Mouse (Mus musculus) spleen, adult 12 weeks (tissue): ENCODE results near the gene Gpr84.
"Not testable (repeated sequence)": the region's sequence is repeated elsewhere in the genome, so short reads cannot be mapped to it uniquely, and the experiment has no call there.

ENCODE experiments used
- DNase-seq: peaks from one replicate; pipeline ENCODE4 v3.0.0; 2022; ENCODE audit warnings: low spot score

Gpr84 gene

DNA sequence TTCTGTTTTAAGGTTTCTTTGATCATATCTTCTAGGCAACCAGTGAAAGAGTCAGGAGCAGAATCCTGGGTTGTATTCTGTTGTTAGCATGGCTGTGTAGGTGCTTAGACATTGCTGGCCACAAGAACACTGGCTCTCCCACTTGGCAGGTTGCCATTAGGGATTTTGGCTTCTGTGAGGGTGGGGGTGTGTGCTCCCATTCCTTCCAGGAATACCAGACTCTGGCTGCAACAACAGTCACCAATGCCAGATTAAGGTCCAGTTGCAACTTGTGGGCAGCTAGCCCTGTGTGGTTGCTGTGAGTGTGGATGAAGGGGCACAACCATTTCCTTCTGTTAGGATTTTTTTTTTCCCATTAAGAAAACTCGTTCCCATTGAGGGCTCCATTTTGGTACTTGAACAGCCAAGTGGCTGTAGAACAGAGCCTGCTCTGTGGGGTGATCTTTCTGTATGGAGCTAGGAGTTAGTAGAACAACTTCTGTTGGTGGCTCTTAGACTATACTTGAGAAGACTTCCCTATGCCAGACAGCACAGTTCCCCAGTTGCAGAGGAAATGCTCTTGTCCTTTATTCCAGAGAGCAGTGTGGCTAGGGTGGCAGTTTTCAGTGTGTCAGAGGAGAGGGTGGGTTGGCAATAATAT lies 24.5 kb downstream of the Gpr84 start:
- no peak for DNase-seq

DNA sequence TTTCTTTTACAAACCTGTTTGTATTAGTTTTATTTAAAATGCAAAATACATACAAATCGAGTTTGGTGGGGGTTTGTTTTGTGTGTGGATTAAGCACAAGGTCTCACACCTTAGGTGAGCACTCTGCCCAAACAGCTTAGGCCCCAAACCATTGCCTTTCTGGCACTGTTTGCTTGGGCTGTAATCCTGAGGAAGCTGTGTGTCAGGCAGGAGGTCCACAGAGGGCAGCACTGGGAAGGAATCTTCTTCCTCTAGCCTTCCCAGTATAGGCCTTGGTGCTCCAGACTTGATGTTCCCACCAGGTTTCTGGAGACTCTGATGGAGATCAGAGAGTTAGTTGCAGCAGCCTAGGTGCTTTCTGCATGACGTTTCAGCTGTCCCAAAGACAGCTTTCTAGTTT lies 25.8 kb downstream of the Gpr84 start:
- no peak for DNase-seq

DNA sequence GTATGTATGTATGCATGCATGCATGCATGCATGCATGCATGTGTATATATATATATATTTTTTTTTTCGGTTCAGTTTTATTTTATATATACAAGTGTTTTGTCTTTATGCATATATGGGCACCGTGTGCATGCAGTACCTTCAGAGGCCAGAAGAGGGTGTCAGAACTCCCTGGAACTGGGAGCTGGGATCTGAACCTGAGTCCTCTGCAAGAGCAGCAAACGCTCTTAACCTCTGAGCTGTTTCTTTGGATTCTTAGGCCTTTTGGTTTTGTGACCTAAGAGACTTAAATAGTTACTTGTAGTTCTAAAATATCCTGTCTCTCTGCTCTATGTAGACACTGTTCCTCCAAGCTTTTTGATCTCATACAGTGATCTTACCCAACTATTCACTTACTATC lies 26.3 kb downstream of the Gpr84 start:
- DNase-seq, result peak; percentile 43

DNA sequence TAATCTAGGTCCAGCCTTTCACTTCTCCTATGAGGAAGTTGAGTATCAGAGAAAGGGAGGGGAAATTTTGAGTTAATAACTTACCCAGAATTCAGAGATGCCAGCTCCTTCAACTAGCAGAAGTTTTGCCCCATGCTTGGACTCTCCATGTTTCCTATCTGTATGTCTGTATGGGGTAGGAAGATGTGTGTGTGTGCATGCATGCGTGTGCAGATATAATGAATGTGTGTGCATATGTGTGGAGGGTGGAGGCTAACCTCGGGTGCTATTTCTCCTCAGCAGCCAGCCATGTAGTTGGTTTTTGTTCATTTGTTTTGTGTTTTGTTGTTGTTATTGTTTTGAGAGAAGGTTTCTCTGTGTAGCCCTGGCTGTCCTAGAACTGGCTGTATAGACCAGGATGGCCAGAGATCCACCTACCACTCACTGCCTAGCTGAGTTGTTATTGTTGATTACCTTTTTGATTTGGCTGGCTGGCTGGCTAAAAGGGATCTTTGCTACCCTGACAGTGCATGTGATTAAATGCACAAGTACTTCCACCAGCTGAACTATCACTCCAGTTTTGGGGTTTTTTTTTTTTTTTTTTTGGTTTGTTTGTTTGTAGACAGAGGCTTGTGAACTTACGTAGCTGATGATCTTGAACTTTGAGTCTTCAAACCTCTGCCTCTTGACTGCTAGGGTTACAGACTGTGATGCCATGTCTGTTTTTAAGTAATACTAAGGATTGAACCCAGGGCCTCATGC lies 28.8 kb downstream of the Gpr84 start:
- DNase-seq, result no peak

DNA sequence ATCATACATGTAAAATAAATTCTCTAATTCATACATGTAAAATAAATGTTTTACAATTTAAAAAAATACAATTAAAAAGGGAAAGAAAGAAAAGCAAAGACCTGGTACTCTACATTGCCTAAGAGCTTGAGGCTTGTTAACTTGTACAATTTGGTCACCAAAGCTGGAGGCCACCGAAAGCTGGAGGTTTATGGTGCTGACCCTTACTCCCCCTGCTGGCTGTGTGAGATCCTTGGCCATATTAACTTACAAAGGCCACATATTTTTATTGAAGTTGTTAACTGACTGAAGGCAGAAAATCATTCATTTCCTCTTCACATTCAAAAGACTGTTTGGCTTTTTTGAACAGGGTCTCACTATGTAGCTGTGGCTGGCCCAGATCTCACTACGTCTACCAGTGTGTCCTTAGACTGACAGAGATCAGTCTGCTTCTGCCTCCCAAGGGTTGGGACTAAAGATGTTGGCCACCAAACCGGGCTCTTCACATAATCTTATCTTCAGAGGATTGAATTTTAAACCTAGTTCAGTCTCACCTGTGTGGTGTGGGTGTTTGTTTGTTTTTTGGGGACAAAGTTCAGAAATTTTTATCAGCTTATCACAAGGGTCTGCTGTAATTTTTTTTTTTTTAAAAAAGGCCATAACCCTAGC lies 29.5 kb downstream of the Gpr84 start:
- peak; percentile 47 for DNase-seq

DNA sequence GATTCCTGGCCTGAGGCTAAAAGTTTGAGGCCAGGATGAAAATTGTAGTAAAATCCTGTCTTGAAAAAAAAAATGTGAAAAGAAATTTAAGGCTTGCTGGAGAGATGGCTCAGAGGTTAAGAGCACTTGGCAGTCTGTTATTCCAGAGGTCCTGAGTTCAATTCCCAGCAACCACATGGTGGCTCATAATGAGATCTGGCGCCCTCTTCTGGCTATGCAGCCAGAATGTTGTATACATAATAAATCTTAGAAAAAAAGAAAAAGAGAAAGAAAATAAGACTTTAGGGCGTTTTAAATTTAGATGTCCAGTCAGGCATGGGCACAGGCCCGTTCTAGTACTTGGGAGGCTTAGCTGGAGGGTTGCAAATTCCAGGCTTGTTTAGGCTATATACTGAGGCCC lies 30.7 kb downstream of the Gpr84 start:
- peak; percentile 45 for DNase-seq

DNA sequence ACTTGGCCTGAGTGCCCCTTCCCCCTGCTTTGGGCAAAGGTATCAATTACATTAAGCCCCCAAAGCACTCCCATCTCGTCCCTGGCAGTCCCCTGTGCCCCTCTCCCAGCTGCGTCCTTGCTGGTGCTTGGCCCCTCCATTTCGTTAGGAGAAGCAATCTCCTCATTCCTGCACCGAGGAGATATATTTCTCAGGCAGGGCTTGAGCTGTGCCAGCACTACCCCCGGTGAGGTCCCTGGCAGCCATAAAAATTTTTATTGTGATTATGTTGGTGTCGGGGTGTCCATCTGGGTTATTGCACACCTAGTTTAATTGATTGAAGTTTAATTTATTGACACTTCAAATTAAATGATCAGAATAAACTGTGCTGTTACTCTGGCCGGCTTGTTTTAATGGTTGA lies 32.5 kb downstream of the Gpr84 start:
- no peak for DNase-seq

DNA sequence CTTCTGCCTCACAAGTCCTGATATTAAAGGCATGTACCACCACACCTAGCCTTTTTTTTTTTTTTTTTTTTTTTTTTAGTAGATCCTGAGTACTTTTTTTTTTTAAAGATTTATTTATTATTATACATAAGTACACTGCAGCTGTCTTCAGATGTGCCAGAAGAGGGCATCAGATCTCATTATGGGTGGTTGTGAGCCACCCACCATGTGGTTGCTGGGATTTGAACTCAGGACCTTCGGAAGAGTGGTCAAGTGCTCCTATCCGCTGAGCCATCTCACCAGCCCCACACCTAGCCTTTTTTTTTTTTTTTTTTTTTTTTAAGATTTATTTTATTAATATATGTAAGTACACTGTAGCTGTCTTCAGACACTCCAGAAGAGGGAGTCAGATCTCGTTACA lies 34.5 kb downstream of the Gpr84 start:
- DNase-seq, result not testable (repeated sequence)

DNA sequence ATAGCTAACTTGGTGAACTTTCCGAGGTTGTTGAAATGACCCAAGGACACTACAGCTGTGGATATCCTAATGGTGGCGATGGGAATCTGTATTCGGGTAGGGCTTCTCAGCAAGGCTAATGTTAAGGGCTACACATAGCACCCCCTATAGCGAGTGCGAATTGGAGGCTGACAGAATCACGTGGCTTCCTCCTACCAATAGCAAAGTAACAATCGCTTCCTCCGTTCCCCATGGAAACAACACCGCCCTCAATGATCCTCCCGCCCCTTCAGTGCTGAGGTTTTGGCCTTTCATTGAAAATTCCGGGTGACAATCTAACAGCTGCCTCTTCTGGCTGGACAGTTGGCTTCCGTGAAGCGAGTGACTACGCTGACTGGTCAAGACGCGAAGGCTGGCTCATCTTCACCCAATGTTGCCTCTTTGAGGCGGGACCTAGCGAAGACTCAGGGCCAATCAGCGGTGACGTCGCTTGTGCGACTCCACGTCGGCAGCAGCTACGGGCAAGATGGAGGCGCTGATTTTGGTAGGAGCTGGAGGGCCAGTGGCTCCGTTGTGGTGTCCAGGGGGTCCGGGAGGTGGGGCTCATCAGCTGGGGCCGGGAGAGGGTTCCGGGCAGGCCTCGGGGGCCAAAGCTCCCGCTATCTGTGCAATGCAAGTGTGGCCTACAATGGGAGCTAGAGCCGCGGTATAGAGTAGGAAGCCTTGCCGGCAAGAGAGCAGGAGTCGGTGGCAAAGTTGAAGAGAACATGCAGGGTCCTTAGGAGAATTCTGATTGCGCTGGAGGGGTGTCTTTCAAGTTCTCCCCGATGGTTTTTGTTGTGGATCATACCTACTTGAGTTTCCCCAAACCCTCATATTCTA lies 37.8 kb downstream of the Gpr84 start, which contains the start of gene Copz1:
TSS of gene Copz1 (plus strand) at position 296 of the 861 bp plus-strand sequence.
- DNase-seq, result peak; percentile 91

DNA sequence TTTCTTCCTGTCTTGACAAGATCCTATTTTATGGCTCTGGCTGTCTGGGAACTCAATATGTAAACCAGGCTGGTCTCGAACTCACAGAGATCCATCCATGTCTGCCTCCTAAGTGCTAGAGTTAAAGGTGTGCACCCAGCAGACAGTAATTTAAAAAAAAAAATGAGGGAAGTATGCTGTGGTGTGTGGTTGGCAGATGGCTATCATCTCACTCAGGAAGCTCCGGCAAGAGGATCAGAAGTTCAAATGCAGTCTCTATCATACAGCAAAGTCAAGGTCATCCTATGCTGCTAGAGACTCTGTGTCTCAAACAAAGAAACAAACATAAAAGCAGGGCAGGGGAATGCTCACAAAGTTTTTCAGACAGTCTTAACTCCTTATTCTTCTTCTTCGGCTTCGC lies 41.5 kb downstream of the Gpr84 start:
- no peak for DNase-seq

DNA sequence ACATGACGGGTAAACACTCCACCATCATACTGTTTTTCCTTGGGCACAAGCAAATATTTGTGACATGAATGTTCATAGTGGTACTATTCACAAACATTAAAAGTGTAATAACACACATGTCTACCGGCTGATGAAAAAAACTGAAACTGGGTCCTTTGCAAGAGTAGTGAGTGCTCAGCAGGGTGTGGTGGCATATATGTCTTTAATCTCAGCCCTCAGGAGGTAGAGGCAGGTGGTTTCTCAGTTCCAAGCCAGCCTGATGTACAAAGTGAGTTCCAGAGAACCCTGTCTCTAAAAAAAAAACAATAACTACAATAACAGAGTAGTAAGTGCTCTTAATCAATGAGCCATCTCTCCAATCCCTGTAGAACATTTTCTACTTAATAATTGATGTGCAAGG lies 45.6 kb downstream of the Gpr84 start:
- no peak for DNase-seq

DNA sequence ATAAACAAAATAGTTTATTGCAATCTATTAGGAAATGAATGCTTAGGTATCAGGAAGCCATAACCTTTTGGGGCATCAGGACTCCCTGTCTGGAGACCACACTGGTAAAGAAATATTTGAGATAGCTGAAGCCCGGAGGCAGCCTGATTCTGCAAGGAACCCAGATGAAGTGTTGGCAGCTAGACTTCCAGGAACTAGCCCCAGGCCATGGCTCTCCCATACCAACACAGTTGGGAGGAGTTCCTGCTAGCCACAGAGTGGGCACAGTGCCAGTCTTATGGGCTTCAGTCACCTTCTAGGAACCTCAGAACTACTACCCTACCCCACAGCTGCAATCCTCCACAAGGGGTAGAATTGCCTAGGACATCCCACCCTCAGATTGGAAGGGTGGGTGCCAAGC lies 50.4 kb downstream of the Gpr84 start:
- DNase-seq, result no peak

DNA sequence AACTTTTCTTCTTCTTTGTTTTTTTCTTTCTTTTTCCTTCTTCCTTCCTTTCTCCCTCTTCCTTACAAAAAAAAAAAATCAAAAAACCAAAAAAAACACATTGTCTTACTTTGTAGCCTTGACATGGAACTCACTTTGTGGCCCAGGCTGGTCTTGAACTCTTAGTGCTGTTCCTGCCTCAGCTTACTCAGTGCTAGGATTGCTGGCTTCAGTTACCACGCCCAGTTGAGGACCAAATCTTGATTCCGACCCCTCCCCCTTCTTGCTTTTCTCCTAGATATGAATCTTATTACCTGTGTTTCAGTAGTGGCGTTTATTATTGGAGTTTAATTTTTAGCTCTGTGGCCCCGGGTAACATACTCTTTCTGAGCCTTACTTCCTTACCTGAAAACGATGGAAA lies 51.2 kb downstream of the Gpr84 start:
- no peak for DNase-seq
